Mouse (Mus musculus) kidney, embryonic 16.5 days (tissue): ENCODE data around the gene Wdr70. TPM values are rescaled to one million over a fixed set of nuclear protein-coding genes. Genes with fewer than 3 reads are reported as not detected.

Source experiments
- ATAC-seq: fragments of 200-750 bp; cut with Nextera tagmentation; 2 replicates; pipeline ENCODE4 v1.8.0; 2017; ENCODE audit warnings: moderate TSS enrichment; ENCODE audit not compliant: low FRiP score, low TSS enrichment
- H3K27ac ChIP-seq: fragments of 300-500 bp; sonication (generic); 2 replicates; pipeline ENCODE4 v1.5.1; 2014; ENCODE audit warnings: low read length
- H3K27me3 ChIP-seq: fragments of 300-500 bp; sonication (generic); 2 replicates; pipeline ENCODE4 v1.6.1; 2014; ENCODE audit warnings: low read length, control low read depth, mixed read lengths; ENCODE audit not compliant: insufficient read depth
- H3K36me3 ChIP-seq: fragments of 300-500 bp; sonication (generic); 2 replicates; pipeline ENCODE4 v1.6.1; 2014; ENCODE audit warnings: low read length, control low read depth, mixed read lengths; ENCODE audit not compliant: insufficient read depth
- H3K4me1 ChIP-seq: fragments of 300-500 bp; sonication (generic); 2 replicates; pipeline ENCODE4 v1.6.1; 2014; ENCODE audit warnings: low read length, control low read depth, mixed read lengths; ENCODE audit not compliant: insufficient read depth
- H3K4me2 ChIP-seq: fragments of 300-500 bp; sonication (generic); replicated peaks from 2 replicates; pipeline ENCODE4 v1.6.1; 2014; ENCODE audit warnings: low read depth, low read length
- H3K4me3 ChIP-seq: fragments of 300-500 bp; sonication (generic); 2 replicates; pipeline ENCODE4 v1.5.1; 2014; ENCODE audit warnings: mild to moderate bottlenecking, low read length
- H3K9ac ChIP-seq: fragments of 300-500 bp; sonication (generic); replicated peaks from 2 replicates; pipeline ENCODE4 v1.6.1; 2014; ENCODE audit warnings: low read length
- H3K9me3 ChIP-seq: fragments of 300-500 bp; sonication (generic); 2 replicates; pipeline ENCODE4 v1.6.1; 2016; ENCODE audit warnings: low read length, control low read depth
- WGBS: fragments of 180-500 bp; shearing (Covaris S2); extraction: QIAGEN DNeasy Blood & Tissue Kit; methylation state at CpG from one replicate; pipeline ENCODE4 v1.1.7; 2014; 5-methylcytosine and 5-hydroxymethylcytosine counted together
- polyA plus RNA-seq: library from polyadenylated mRNA; unstranded; fragments of >200 nt; fragmentation: Nextera tagmentation; extraction: Ambion mirVana; gene quantifications from 2 replicates; pipeline ENCODE4 v1.2.1, GENCODE M21; 2015

The Wdr70 gene
- polyA plus RNA-seq, 1 experiment from 2014 or later = 60.2 TPM

DNA sequence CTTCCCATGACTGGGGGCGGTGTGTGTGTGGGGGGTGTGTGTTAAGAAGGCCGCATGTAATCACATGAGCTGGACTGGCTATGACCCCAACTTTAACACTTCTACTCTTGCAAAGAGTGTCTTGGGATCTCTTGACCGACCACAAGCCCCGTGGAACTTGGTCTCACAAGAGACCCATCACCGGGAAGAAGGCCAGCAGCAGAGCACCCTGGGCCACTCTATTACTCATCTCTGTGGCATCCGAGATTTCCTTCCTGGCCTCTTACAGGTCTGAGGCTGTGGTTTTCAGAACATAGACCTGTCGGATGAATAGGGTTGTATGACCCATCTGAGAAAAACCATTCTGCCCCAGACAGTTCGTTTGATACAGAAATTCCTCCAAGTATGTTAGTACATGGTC, 212.4 kb downstream of the Wdr70 start:
- 89% methylated on average over 8 of the region's 8 CpGs for WGBS
- no peak overlapping the region for H3K9ac ChIP-seq
- no peaks in the 10 kb centered on the region for H3K9me3 ChIP-seq
- ATAC-seq = no peak
- no peaks in the 10 kb centered on the region for H3K27me3 ChIP-seq
- H3K27ac ChIP-seq = no peak overlapping the region
- no peak overlapping the region for H3K4me3 ChIP-seq
- no peak overlapping the region for H3K4me2 ChIP-seq
- H3K4me1 ChIP-seq = peaks cover 14% of the 10 kb centered on the region
- H3K36me3 ChIP-seq = peaks cover 4% of the 10 kb centered on the region; the same call in 1 of the 2 replicates

DNA sequence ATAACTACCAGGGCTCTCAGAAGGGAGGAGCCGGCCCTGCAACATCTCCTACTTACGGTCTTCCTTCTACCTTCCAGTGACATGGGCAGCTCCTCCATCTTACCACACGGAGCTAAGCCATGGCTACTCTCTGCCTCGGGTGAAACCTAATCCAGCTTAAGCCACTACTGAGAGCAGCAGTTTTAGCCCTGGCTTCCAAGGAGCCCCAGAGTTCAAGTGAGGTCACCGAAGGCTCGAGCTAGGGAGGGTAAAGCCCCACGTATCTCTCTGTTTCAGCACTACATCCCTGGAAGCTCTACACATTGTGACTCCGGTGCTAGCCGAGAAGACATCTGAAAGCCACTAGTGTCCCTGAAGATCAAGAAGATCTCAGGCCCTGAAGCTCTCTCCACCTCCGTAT, 213.9 kb downstream of the Wdr70 start:
- 35% methylated on average over 10 of the region's 10 CpGs for WGBS
- Histone ChIP-seq H3K4me3 (no peak overlapping the region), H3K9ac (no peak overlapping the region), H3K4me2 (no peak overlapping the region), H3K9me3 (no peaks in the 10 kb centered on the region), H3K4me1 (peaks cover 10% of the 10 kb centered on the region), H3K36me3 (peaks cover 5% of the 10 kb centered on the region; the same call in 1 of the 2 replicates), H3K27ac (no peak overlapping the region), H3K27me3 (no peaks in the 10 kb centered on the region)
- ATAC-seq = 0 out of 2 replicates have a peak, but pooled peaks have one; percentile 31

DNA sequence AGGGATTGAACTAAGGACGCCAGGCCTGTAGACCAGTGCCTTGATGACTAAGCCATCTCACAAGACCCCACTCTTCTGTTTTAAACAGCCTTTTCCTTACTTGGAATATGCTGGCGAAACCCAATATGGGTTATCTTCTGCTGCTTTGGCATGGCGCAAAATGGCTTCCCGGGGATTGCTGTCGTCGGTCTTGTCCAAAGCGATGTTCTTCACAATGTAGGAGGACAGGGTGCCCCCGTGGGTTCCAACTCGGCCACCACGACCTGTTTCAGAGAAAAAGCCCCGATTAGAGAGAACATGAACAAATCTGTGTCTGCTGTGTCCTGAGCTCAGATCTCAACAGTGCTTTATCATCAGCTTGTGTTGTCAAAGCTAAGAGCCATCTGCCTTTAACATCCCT, 214.8 kb downstream of the Wdr70 start:
- Histone ChIP-seq H3K9me3 (no peaks in the 10 kb centered on the region), H3K9ac (no peak overlapping the region), H3K27ac (no peak overlapping the region), H3K36me3 (peaks cover 5% of the 10 kb centered on the region; the same call in 1 of the 2 replicates), H3K4me1 (peaks cover 5% of the 10 kb centered on the region), H3K27me3 (no peaks in the 10 kb centered on the region), H3K4me2 (no peak overlapping the region), H3K4me3 (no peak overlapping the region)
- WGBS = 95% methylated on average over 11 of the region's 11 CpGs
- ATAC-seq = no peak

DNA sequence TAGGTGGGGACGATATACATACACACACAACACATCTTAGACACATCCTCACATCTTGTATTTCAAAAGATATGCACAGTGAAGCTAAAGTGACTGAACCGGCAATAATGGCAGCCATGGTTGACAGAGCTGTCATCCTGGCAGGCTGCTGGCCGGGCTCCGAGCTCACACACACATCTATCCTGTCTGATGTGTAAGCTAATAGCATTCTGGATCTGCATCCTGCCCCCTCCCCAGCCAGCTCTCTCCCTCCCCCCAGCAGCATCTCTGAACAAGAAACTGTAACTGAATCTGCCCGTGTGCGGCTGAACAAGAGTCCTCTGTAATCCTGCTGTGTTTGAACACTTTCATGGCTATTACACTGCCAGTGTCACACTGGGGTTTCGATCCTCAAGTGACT, 219.1 kb downstream of the Wdr70 start:
- peak; percentile 64; the same call in 1 of the 2 replicates for ATAC-seq
- no peaks in the 10 kb centered on the region for H3K9me3 ChIP-seq
- H3K4me2 ChIP-seq = no peak overlapping the region
- H3K36me3 ChIP-seq = peaks cover 5% of the 10 kb centered on the region; the same call in 1 of the 2 replicates
- no peaks in the 10 kb centered on the region for H3K27me3 ChIP-seq
- no peak overlapping the region for H3K9ac ChIP-seq
- no peak overlapping the region for H3K27ac ChIP-seq
- 51% methylated on average over 7 of the region's 7 CpGs for WGBS
- no peak overlapping the region for H3K4me3 ChIP-seq
- peaks cover 10% of the 10 kb centered on the region for H3K4me1 ChIP-seq

DNA sequence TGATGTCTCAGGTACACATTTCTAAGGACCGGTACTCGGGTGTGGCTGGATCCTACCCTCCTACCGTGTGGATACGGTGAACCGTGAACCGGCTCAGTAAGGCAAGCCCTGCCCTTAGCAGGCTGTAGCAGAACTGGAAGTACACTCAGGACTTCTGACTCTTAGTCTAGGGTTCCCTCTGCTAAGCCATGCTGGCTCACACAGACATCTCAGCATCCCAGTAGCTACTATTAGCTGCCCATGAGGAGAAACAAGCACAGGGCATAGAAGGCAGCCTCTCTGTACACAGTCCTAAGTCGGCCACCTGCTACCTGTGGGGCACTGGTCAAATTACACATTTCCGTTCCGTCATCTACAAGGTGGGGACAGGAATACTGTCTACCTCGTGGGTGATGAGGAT, 220.1 kb downstream of the Wdr70 start:
- H3K4me3 ChIP-seq = no peak overlapping the region
- WGBS = 78% methylated on average over 10 of the region's 10 CpGs
- H3K9me3 ChIP-seq = no peaks in the 10 kb centered on the region
- H3K4me2 ChIP-seq = no peak overlapping the region
- peaks cover 5% of the 10 kb centered on the region; the same call in 1 of the 2 replicates for H3K36me3 ChIP-seq
- H3K4me1 ChIP-seq = peaks cover 10% of the 10 kb centered on the region
- H3K27ac ChIP-seq = no peak overlapping the region
- ATAC-seq = no peak
- no peaks in the 10 kb centered on the region for H3K27me3 ChIP-seq
- no peak overlapping the region for H3K9ac ChIP-seq

DNA sequence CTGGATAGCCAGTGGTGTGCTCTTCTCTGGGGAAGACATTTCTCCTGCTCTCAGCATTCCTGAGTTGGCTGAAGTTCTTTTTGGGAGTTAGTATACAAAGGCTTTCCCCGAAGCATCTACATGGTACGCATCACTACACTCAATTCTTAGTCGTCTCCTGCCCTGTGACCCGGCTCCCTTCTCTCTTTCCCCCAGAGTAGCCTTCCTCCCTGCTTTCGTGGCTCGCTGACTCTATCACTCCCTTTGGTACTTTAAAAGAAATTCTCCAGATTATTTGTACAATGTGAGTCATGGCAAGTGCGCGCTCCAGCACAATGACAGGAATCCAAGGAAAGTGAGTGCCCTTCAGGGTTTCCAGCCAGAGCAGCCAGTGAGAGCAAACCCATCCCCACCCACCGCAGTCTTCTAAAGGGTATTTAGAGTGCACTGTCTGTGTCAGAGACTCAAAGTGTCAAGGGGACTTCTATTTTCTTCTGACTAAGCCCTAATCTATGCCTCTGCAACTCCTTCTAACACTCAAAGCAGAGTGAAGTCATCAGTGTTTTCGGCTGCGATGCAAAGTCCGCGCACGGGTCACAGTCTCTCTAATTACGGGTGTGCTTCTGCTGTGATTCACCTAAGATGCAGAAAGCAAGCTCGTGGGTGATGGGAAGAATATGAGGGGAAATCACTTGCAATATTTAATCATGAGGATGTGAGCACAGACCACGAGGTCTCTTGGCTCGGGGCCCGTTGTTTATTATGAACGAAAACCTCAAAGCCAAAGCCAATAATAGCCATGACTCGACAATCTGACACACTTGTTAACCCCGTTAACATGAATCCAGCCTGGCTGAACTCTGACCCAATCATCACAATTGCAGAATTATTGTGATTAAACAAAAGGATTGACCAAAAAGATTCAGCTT, 221.2 kb downstream of the Wdr70 start:
- H3K27me3 ChIP-seq = no peaks in the 10 kb centered on the region
- no peak overlapping the region for H3K4me3 ChIP-seq
- H3K4me1 ChIP-seq = peaks cover 10% of the 10 kb centered on the region
- H3K9ac ChIP-seq = no peak overlapping the region
- H3K9me3 ChIP-seq = no peaks in the 10 kb centered on the region
- 55% methylated on average over 22 of the region's 22 CpGs for WGBS
- peaks cover 5% of the 10 kb centered on the region; the same call in 1 of the 2 replicates for H3K36me3 ChIP-seq
- no peak; the same call in 1 of the 2 replicates for ATAC-seq
- H3K27ac ChIP-seq = no peak overlapping the region
- H3K4me2 ChIP-seq = no peak overlapping the region

DNA sequence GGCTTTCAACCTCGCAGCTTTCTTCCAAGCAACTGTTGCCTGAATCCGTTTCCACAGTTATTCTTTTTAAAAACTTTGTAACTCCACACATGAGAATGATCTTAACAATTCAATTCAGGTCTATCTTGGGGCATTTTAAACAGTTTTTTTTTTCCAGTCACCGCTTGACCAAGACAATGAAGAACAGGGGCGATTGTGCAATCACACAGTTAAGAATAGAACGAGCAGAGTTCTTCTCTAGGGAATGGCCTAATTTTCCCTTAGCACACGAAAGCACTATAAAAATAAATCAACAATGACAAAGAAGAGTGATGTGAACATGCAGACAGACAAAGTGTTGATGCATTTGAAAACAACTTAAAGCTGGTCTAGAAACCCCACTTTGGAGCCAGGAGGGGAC, 223.1 kb downstream of the Wdr70 start:
- H3K27me3 ChIP-seq = no peaks in the 10 kb centered on the region
- no peak overlapping the region for H3K9ac ChIP-seq
- H3K4me3 ChIP-seq = no peak overlapping the region
- H3K4me2 ChIP-seq = no peak overlapping the region
- no peak for ATAC-seq
- no peaks in the 10 kb centered on the region for H3K36me3 ChIP-seq
- WGBS = 77% methylated on average over 6 of the region's 6 CpGs
- H3K4me1 ChIP-seq = peaks cover 10% of the 10 kb centered on the region
- no peaks in the 10 kb centered on the region for H3K9me3 ChIP-seq
- no peak overlapping the region for H3K27ac ChIP-seq

DNA sequence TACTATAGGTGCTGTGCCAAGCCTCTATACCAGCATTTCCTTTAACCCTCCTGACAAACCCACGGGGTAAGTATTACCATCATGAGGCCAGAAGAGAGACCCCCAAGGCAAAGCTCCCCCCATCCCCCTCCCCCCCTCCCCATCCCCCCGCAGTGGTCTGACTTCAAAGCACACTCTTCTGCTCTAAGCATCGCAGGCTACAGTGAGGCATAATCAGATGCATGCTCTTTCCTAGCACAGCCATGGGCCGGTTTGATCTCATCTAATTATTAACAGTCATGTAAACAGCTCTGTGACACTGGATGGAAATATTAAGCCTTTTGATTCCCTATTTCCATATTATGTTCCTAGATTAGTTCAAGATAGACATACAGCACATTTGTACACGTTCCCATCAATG, 226.5 kb downstream of the Wdr70 start:
- no peaks in the 10 kb centered on the region for H3K36me3 ChIP-seq
- H3K27me3 ChIP-seq = no peaks in the 10 kb centered on the region
- no peak overlapping the region for H3K27ac ChIP-seq
- H3K4me3 ChIP-seq = no peak overlapping the region
- no peak for ATAC-seq
- H3K9me3 ChIP-seq = no peaks in the 10 kb centered on the region
- H3K9ac ChIP-seq = no peak overlapping the region
- 65% methylated on average over 5 of the region's 5 CpGs for WGBS
- H3K4me1 ChIP-seq = no peaks in the 10 kb centered on the region
- no peak overlapping the region for H3K4me2 ChIP-seq

DNA sequence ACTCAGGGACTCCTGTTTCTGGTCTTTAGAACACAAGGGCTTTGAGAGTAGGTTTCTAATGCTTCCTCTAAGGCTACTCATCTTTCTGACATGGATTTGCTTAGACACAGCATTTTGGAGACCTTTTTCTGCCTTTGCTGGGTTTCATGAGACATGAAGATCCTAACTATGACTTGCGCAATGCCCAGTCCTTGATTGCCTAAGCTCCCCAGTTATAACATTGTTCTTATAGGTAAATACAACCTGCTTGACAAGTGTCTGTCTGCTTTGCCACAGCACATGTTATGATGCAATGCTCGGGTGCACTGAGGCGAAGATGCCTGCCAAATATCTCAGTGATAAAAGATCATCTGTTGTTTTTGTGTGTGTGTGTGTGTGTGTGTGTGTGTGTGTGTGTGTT, 233.7 kb downstream of the Wdr70 start:
- H3K9ac ChIP-seq = no peak overlapping the region
- 95% methylated on average over 3 of the region's 3 CpGs for WGBS

DNA sequence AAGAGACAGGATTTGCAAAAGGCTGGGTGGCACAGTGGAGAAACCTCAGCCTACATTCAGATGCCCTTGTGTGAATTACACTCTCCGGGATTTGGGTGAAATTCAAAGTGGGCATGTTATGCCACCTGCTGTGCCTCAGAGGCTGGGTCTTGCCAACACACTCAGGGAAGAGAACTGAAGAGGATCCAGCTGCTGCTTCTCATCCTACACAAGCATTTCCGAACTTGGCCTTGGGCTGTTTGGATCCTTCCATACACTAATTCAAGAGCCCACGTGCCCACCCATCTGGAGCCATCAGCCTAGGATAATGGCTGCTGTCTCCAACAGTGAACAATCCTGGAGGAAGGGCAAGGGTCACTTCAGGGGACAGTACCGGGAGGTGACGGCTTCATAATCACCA, 235.7 kb downstream of the Wdr70 start:
- Histone ChIP-seq H3K4me3 (no peak overlapping the region), H3K36me3 (no peaks in the 10 kb centered on the region), H3K4me2 (no peak overlapping the region), H3K9me3 (no peaks in the 10 kb centered on the region), H3K27me3 (no peaks in the 10 kb centered on the region), H3K27ac (no peak overlapping the region), H3K4me1 (no peaks in the 10 kb centered on the region), H3K9ac (no peak overlapping the region)
- WGBS = 71% methylated on average over 5 of the region's 5 CpGs
- ATAC-seq = no peak

More for the DNA sequence above, 233.7 kb downstream of the Wdr70 start:
- Histone ChIP-seq H3K36me3 (no peaks in the 10 kb centered on the region), H3K4me3 (no peak overlapping the region), H3K27ac (no peak overlapping the region), H3K4me2 (no peak overlapping the region), H3K4me1 (no peaks in the 10 kb centered on the region), H3K9me3 (no peaks in the 10 kb centered on the region), H3K27me3 (no peaks in the 10 kb centered on the region)
- ATAC-seq = no peak
